Mouse (Mus musculus) hindbrain, embryonic 14.5 days (tissue): ENCODE measurements around the gene Atp5d. TPM values are rescaled to one million over a fixed set of nuclear protein-coding genes. Genes with fewer than 3 reads are reported as not detected.

ENCODE experiments used
- ATAC-seq: fragments of 200-750 bp; cut with Nextera tagmentation; 2 replicates; pipeline ENCODE4 v1.8.0; 2017; ENCODE audit warnings: moderate number of reproducible peaks, mild to moderate bottlenecking, moderate TSS enrichment, moderate library complexity; ENCODE audit not compliant: low FRiP score
- DNase-seq: peaks from one replicate; pipeline ENCODE4 v3.0.0-alpha.2; 2015; ENCODE audit warnings: low spot score
- H3K27ac ChIP-seq: fragments of 300-500 bp; sonication (generic); 2 replicates; pipeline ENCODE4 v1.5.1; 2014; ENCODE audit warnings: mild to moderate bottlenecking, moderate library complexity
- H3K27me3 ChIP-seq: fragments of 300-500 bp; sonication (generic); 2 replicates; pipeline ENCODE4 v1.6.1; 2014; ENCODE audit warnings: mild to moderate bottlenecking, low read length, mixed read lengths; ENCODE audit not compliant: control insufficient read depth, insufficient read depth
- H3K36me3 ChIP-seq: fragments of 300-500 bp; sonication (generic); replicated peaks from 2 replicates; pipeline ENCODE4 v1.6.1; 2014; ENCODE audit not compliant: control insufficient read depth, insufficient read depth
- H3K4me1 ChIP-seq: fragments of 300-500 bp; sonication (generic); replicated peaks from 2 replicates; pipeline ENCODE4 v1.6.1; 2014; ENCODE audit warnings: antibody characterized with exemption, low read length, mixed read lengths; ENCODE audit not compliant: control insufficient read depth, insufficient read depth
- H3K4me2 ChIP-seq: fragments of 300-500 bp; sonication (generic); replicated peaks from 2 replicates; pipeline ENCODE4 v1.6.1; 2014; ENCODE audit warnings: mild to moderate bottlenecking, moderate library complexity
- H3K4me3 ChIP-seq: fragments of 300-500 bp; sonication (generic); replicated peaks from 2 replicates; pipeline ENCODE4 v1.5.1; 2014; ENCODE audit warnings: mild to moderate bottlenecking, low read length
- H3K9ac ChIP-seq: fragments of 300-500 bp; sonication (generic); 2 replicates; pipeline ENCODE4 v1.6.1; 2014
- H3K9me3 ChIP-seq: fragments of 300-500 bp; sonication (generic); 2 replicates; pipeline ENCODE4 v1.6.1; 2016; ENCODE audit warnings: low read length; ENCODE audit not compliant: control insufficient read depth
- WGBS: fragments of 180-500 bp; shearing (Covaris S2); extraction: QIAGEN DNeasy Blood & Tissue Kit; methylation state at CpG from one replicate; pipeline ENCODE4 v1.1.7; 2014; 5-methylcytosine and 5-hydroxymethylcytosine counted together
- polyA plus RNA-seq: library from polyadenylated mRNA; unstranded; fragments of >200 nt; fragmentation: Nextera tagmentation; extraction: Ambion mirVana; gene quantifications from 2 replicates; pipeline ENCODE4 v1.2.1, GENCODE M21; 2014

Gene Atp5d
- polyA plus RNA-seq, 1 experiment from 2014 or later, result 505 TPM

DNA sequence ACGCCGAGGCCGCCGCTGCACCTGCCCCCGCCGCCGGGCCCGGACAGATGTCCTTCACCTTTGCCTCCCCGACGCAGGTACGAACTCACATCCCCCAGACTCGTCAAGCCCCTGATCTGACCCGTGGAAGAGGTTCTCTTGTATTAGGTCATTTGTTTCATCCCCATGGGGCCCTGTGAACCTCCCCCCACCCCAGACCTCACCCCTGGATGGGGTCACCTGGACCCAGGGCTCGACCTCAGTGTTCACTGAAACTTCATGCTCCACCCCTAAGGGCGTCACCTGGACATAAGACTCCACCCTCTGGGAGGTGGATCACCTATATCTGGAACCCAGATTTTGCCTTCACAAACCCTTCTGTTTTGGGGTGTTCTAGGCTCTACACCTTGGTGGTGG, 4.1 kb downstream of the Atp5d start:
- peak overlapping the region; percentile 86 for H3K27ac ChIP-seq
- no peak for ATAC-seq
- peaks cover 32% of the 10 kb centered on the region for H3K36me3 ChIP-seq
- peak overlapping the region; percentile 97 for H3K4me2 ChIP-seq
- peak overlapping the region; percentile 80 for H3K4me3 ChIP-seq
- 0% methylated on average over 15 of the region's 15 CpGs for WGBS
- H3K4me1 ChIP-seq, result peaks cover 23% of the 10 kb centered on the region
- H3K27me3 ChIP-seq, result no peaks in the 10 kb centered on the region
- H3K9me3 ChIP-seq, result no peaks in the 10 kb centered on the region
- H3K9ac ChIP-seq, result peak overlapping the region; percentile 93
- no peak for DNase-seq

GRCm38 (mm10) chr10:80143664-80144063, 5.2 kb downstream of the Atp5d start:
- no peak for ATAC-seq
- Histone ChIP-seq H3K27me3 (no peaks in the 10 kb centered on the region), H3K4me3 (0 out of 2 replicates have a peak overlapping the region, but pooled peaks have one; percentile 80), H3K9me3 (no peaks in the 10 kb centered on the region), H3K27ac (no peak overlapping the region), H3K4me2 (peak overlapping the region; percentile 97; the same call in 1 of the 2 replicates), H3K4me1 (peaks cover 13% of the 10 kb centered on the region), H3K36me3 (peaks cover 32% of the 10 kb centered on the region), H3K9ac (no peak overlapping the region)
- WGBS, result 91% methylated on average over 7 of the region's 7 CpGs
- DNase-seq, result no peak

GRCm38 (mm10) chr10:80144159-80144558, 5.7 kb downstream of the Atp5d start:
- H3K4me1 ChIP-seq, result peaks cover 13% of the 10 kb centered on the region

DNA sequence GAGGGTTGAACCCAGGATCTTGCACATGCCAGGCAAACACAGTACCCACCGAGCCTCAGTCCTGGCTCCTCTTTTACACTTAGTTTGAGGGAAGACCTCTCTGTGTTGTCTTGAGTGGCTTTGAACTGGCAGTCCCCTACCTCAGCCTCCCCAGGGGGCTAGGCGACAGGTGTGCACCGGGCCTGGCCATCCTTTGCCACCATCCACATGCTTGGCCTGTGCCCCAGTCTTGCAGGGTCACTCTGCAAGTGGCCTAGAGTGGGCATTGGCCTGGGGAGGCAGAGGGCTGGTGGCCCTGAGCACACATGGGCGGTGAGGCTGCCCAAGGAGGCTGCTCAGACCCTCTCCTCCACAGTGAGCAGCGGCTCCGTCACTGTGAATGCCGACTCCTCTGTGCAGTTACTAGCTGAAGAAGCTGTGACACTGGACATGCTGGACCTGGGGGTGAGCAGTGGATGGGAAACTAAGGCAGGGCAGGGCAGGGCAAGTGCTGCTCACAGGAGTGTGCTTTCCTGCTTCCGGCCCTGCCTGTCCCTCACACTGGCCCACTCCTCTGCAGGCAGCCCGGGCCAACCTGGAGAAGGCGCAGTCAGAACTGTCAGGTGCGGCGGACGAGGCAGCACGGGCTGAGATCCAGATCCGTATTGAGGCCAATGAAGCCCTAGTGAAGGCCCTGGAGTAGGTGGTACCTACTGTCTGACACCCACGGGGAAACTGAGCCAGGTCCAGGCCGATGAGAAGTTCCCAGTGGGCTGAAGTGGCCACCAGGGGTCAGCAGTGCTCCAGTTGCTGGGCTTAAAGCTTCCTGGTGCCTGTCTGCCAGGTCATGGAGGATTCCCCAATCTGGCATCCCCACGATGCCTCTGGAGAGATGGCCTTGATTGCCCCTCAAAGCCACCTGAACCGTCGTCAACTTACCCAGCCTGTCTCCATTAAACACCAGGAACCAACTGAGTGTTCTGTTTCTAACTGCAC, 6.7 kb downstream of the Atp5d start:
- no peak overlapping the region for H3K27ac ChIP-seq
- WGBS, result 71% methylated on average over 20 of the region's 20 CpGs
- H3K36me3 ChIP-seq, result peaks cover 36% of the 10 kb centered on the region
- DNase-seq, result peak; percentile 72
- 0 out of 2 replicates have a peak overlapping the region, but pooled peaks have one; percentile 10 for H3K4me2 ChIP-seq
- peaks cover 8% of the 10 kb centered on the region for H3K4me1 ChIP-seq
- no peaks in the 10 kb centered on the region for H3K27me3 ChIP-seq
- H3K9me3 ChIP-seq, result no peaks in the 10 kb centered on the region
- no peak overlapping the region for H3K4me3 ChIP-seq
- no peak for ATAC-seq
- no peak overlapping the region for H3K9ac ChIP-seq

More at GRCm38 (mm10) chr10:80144159-80144558, 5.7 kb downstream of the Atp5d start:
- Histone ChIP-seq H3K9me3 (no peaks in the 10 kb centered on the region), H3K4me2 (no peak overlapping the region), H3K9ac (no peak overlapping the region), H3K27me3 (no peaks in the 10 kb centered on the region), H3K4me3 (no peak overlapping the region), H3K36me3 (peaks cover 32% of the 10 kb centered on the region), H3K27ac (no peak overlapping the region)
- WGBS, result 95% methylated on average over 12 of the region's 12 CpGs
- DNase-seq (no peak), ATAC-seq (no peak)

DNA sequence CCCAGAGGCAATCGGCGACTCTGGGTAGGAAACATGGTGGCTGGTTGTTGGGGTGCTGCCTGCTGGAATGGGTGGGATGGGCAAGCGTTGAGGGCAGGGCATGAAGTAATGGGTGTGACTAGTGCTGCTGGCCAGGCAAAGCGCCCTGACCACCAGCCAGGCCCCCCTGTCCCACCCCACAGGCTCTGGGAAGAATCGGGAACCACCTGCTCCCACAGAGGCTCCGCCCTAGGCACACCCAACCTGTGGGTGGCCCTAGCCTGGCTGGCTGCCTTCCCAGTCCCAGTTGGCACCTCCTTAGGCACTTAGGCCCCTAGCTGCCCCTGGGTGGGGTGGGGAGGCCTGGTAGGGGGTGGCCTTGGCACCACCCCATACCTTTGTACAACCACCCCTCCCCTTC, 7.5 kb downstream of the Atp5d start:
- Histone ChIP-seq H3K9me3 (no peaks in the 10 kb centered on the region), H3K4me1 (peaks cover 8% of the 10 kb centered on the region), H3K27ac (no peak overlapping the region), H3K4me2 (0 out of 2 replicates have a peak overlapping the region, but pooled peaks have one; percentile 10), H3K27me3 (no peaks in the 10 kb centered on the region), H3K36me3 (peaks cover 36% of the 10 kb centered on the region), H3K9ac (no peak overlapping the region), H3K4me3 (no peak overlapping the region)
- ATAC-seq (no peak), DNase-seq (no peak)
- WGBS, result 89% methylated on average over 6 of the region's 6 CpGs

GRCm38 (mm10) chr10:80146568-80147011, 8.2 kb downstream of the Atp5d start:
- DNase-seq, result no peak
- H3K27ac ChIP-seq, result no peak overlapping the region
- no peak overlapping the region for H3K9ac ChIP-seq
- H3K4me3 ChIP-seq, result no peak overlapping the region
- H3K4me1 ChIP-seq, result peaks cover 8% of the 10 kb centered on the region
- 79% methylated on average over 4 of the region's 4 CpGs for WGBS
- H3K27me3 ChIP-seq, result no peaks in the 10 kb centered on the region
- no peak overlapping the region for H3K4me2 ChIP-seq
- ATAC-seq, result no peak
- H3K9me3 ChIP-seq, result no peaks in the 10 kb centered on the region
- peaks cover 40% of the 10 kb centered on the region for H3K36me3 ChIP-seq

- DNase-seq (no peak), ATAC-seq (no peak)
- Histone ChIP-seq H3K27me3 (no peaks in the 10 kb centered on the region), H3K36me3 (peaks cover 46% of the 10 kb centered on the region), H3K4me2 (peak overlapping the region; percentile 100), H3K4me1 (peaks cover 14% of the 10 kb centered on the region), H3K4me3 (peak overlapping the region; percentile 100; the same call in 1 of the 2 replicates), H3K9ac (peak overlapping the region; percentile 100), H3K27ac (peak overlapping the region; percentile 99), H3K9me3 (no peaks in the 10 kb centered on the region)
- 74% methylated on average over 5 of the region's 5 CpGs for WGBS
Measured at GRCm38 (mm10) chr10:80147146-80147718, 8.8 kb downstream of the Atp5d start.

DNA sequence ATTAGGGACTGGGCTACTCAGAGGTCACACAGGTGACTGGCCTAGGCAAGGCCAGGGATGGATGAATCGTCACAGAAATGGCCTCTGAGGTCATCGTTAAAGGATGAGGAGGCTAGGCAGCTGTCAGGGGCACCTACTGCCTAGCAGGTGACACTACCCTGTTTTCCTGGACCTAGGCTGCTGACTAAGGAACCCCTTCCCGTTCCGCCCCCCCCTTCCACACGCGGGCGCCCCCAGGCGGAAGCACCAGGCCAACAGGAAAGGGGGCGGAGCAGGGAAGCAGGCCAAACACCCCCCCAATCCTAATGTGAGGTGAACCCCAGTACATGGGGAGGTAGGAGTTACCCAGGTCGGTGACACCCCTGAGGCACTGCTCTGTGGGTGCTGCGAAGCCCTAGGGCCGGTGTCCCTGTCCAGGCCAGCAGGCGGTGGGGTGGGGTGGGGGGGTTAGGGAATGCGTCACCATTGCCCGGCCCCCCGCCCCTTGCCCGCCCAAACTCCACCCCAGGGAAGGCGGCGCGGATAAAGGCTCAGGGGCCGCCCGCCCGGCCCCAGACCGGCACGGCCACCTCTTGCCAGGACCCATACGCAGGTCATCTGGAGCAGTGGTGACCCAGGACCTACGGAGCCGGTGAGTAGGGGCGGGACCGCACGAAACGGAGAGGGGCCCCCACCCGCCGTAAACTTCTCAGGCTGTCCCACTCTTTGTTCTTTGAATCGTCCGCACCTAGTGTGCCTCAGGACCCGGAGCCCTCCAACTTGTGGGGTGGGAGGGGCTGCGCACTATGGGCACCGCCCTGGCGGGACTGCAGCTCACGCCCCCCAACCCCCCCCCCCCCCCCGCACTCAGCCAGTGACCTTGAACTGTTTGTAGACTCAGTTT, 9.5 kb downstream of the Atp5d start, which contains the start of gene Midn:
TSS of gene Midn (plus strand) at position 554 of the 883 bp plus-strand sequence.
- Histone ChIP-seq H3K36me3 (peaks cover 54% of the 10 kb centered on the region), H3K27me3 (no peaks in the 10 kb centered on the region), H3K9ac (peak within 1 kb of the TSS; percentile 100), H3K27ac (peak within 1 kb of the TSS; percentile 99), H3K4me2 (peak within 1 kb of the TSS; percentile 100), H3K4me1 (peaks cover 17% of the 10 kb centered on the region), H3K4me3 (peak within 1 kb of the TSS; percentile 100), H3K9me3 (no peaks in the 10 kb centered on the region)
- WGBS, result 2% methylated on average over 38 of the region's 42 CpGs
- ATAC-seq (peak; percentile 18; the same call in 1 of the 2 replicates), DNase-seq (peak; percentile 67)
